Comparison of ENCODE assay signal across 8 mouse cellular contexts in the genomic region with DNA sequence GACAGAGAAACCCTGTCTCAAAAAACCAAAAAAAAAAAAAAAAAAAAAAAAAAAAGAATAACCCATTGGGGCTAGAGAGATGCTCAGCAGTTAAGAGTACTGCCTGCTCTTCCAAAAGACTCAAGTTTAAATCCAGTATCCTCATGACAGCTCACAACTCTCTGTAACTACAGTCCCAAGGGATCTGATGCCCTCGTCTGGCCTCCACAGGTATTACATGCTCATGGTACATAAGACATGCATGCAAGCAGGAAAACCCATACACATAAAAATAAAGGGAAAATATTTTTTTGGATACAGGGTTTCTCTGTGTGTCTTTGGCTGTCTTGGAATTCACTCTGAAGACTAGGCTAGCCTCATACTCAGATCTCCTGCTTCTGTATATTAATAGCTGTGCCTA.
DNase-seq lines count a peak whose midpoint lies in the region; ATAC-seq and TF ChIP-seq lines count a peak whose summit lies in the region.
"Had no signal": no experiment of that assay in that cellular context is flagged by ENCODE, and none has a peak within 500 bp of the region (broad histone marks: within the 10 kb centered on the region; RNA-seq: fewer than 3 reads in every experiment).

No protein-coding gene starts in this region.

- no peaks in the 10 kb centered on the region for H3K9me3 ChIP-seq in kidney, embryonic 14.5 days (ENCODE audit: control insufficient read depth, low read length)
- H3K9me3 ChIP-seq in liver, postnatal 0 days (ENCODE audit: low read length) = no peaks in the 10 kb centered on the region
- H3K9me3 ChIP-seq: midbrain, embryonic 12.5 days had no signal

- H3K4me3 ChIP-seq in kidney, embryonic 14.5 days (ENCODE audit: low read length) = no peak overlapping the region
- H3K4me3 ChIP-seq in liver, postnatal 0 days (ENCODE audit: low read depth, low read length) = no peak overlapping the region
- H3K4me3 ChIP-seq: midbrain, embryonic 12.5 days had no signal

- H3K4me1 ChIP-seq in kidney, embryonic 14.5 days (ENCODE audit: control insufficient read depth, insufficient read depth, low read length) = no peaks in the 10 kb centered on the region
- peaks cover 14% of the 10 kb centered on the region for H3K4me1 ChIP-seq in liver, postnatal 0 days (ENCODE audit: insufficient read depth)
- H3K4me1 ChIP-seq: midbrain, embryonic 12.5 days had no signal

- no peak overlapping the region for H3K9ac ChIP-seq in kidney, embryonic 14.5 days (ENCODE audit: low read depth, low read length)
- H3K9ac ChIP-seq in liver, postnatal 0 days (replicated peaks) = no peak overlapping the region
- H3K9ac ChIP-seq: midbrain, embryonic 12.5 days had no signal

- TF ChIP-seq EP300 in liver, postnatal 0 days (IDR thresholded peaks at IDR 0.05; ENCODE audit: low read depth) = no peak

- TF ChIP-seq CTCF in liver, postnatal 0 days (IDR thresholded peaks at IDR 0.05; ENCODE audit: low read depth) = peak; percentile 76

- no peak overlapping the region for H3K4me2 ChIP-seq in kidney, embryonic 14.5 days (replicated peaks; ENCODE audit: low read depth, low read length)
- no peak overlapping the region for H3K4me2 ChIP-seq in liver, postnatal 0 days (ENCODE audit: low read depth, low read length)
- H3K4me2 ChIP-seq: midbrain, embryonic 12.5 days had no signal

- no peak for ATAC-seq in kidney, embryonic 14.5 days (ENCODE audit: low FRiP score, low TSS enrichment)
- ATAC-seq in liver, postnatal 0 days = no peak

- no peak overlapping the region for H3K27ac ChIP-seq in kidney, embryonic 14.5 days (ENCODE audit: low read depth, low read length)
- H3K27ac ChIP-seq in liver, postnatal 0 days (ENCODE audit: low read depth) = no peak overlapping the region
- H3K27ac ChIP-seq: midbrain, embryonic 12.5 days had no signal

- no peaks in the 10 kb centered on the region for H3K36me3 ChIP-seq in kidney, embryonic 14.5 days (ENCODE audit: control insufficient read depth, insufficient read depth, low read length)
- H3K36me3 ChIP-seq in liver, postnatal 0 days (replicated peaks; ENCODE audit: insufficient read depth, low read length) = peaks cover 13% of the 10 kb centered on the region
- H3K36me3 ChIP-seq: midbrain, embryonic 12.5 days had no signal

- no peaks in the 10 kb centered on the region for H3K27me3 ChIP-seq in kidney, embryonic 14.5 days (ENCODE audit: control insufficient read depth, insufficient read depth, low read length)
- no peaks in the 10 kb centered on the region for H3K27me3 ChIP-seq in liver, postnatal 0 days (ENCODE audit: insufficient read depth, low read length)
- H3K27me3 ChIP-seq: midbrain, embryonic 12.5 days had no signal

- peak; percentile 72 for DNase-seq in kidney, adult 18-20 months
- DNase-seq in ES-CJ7 (ENCODE audit: low read depth, low spot score) = peak; percentile 72
- DNase-seq in adipocyte (ENCODE audit: low spot score) = peak; percentile 57
- DNase-seq in forelimb bud, embryonic 11.5 days (ENCODE audit: low read depth, low spot score) = peak; percentile 33
- peak; percentile 71 for DNase-seq in liver, postnatal 0 days
- peak; percentile 53 to 77 for DNase-seq in spleen, postnatal 4 days (ENCODE audit: low spot score in 2 of 2)

- WGBS in kidney, embryonic 14.5 days = 14% methylated on average over 1 of the region's 1 CpGs
- WGBS in liver, postnatal 0 days (ENCODE audit: insufficient replicate concordance) = 18% methylated on average over 1 of the region's 1 CpGs
